Mouse (Mus musculus) heart, postnatal 0 days (tissue): ENCODE data around the gene Cinp. TPM values are rescaled to one million over a fixed set of nuclear protein-coding genes. Genes with fewer than 3 reads are reported as not detected.

ENCODE experiments used
- ATAC-seq: fragments of 200-750 bp; cut with Nextera tagmentation; 2 replicates; pipeline ENCODE4 v1.8.0; 2017; ENCODE audit warnings: low read depth, moderate number of reproducible peaks, moderate library complexity; ENCODE audit not compliant: insufficient read depth
- DNase-seq: peaks from one replicate; pipeline ENCODE4 v3.0.0-alpha.2; 2016; ENCODE audit warnings: low spot score
- H3K27ac ChIP-seq: fragments of 300-500 bp; sonication (generic); 2 replicates; pipeline ENCODE4 v1.5.1; 2014; ENCODE audit warnings: low read depth, mild to moderate bottlenecking
- H3K27me3 ChIP-seq: fragments of 300-500 bp; sonication (generic); 2 replicates; pipeline ENCODE4 v1.6.1; 2014; ENCODE audit warnings: low read length, mixed read lengths; ENCODE audit not compliant: control insufficient read depth, insufficient read depth
- H3K36me3 ChIP-seq: fragments of 300-500 bp; sonication (generic); replicated peaks from 2 replicates; pipeline ENCODE4 v1.6.1; 2014; ENCODE audit warnings: low read length, mixed read lengths; ENCODE audit not compliant: control insufficient read depth, insufficient read depth
- H3K4me1 ChIP-seq: fragments of 300-500 bp; sonication (generic); 2 replicates; pipeline ENCODE4 v1.6.1; 2014; ENCODE audit warnings: antibody characterized with exemption; ENCODE audit not compliant: control insufficient read depth, insufficient read depth
- H3K4me2 ChIP-seq: fragments of 300-500 bp; sonication (generic); 2 replicates; pipeline ENCODE4 v1.6.1; 2014; ENCODE audit warnings: low read depth, mild to moderate bottlenecking, low read length, moderate library complexity
- H3K4me3 ChIP-seq: fragments of 300-500 bp; sonication (generic); 2 replicates; pipeline ENCODE4 v1.5.1; 2014; ENCODE audit warnings: low read depth, low read length
- H3K9ac ChIP-seq: fragments of 300-500 bp; sonication (generic); replicated peaks from 2 replicates; pipeline ENCODE4 v1.6.1; 2014; ENCODE audit warnings: low read depth, low read length, mixed read lengths
- H3K9me3 ChIP-seq: fragments of 300-500 bp; sonication (generic); replicated peaks from 2 replicates; pipeline ENCODE4 v1.6.1; 2016; ENCODE audit warnings: low read length; ENCODE audit not compliant: control insufficient read depth
- CTCF ChIP-seq: IDR thresholded peaks from 2 replicates; pipeline ENCODE4 v1.5.1; 2016; ENCODE audit warnings: antibody characterized with exemption, control low read depth, low read depth
- EP300 ChIP-seq: IDR thresholded peaks from 2 replicates; pipeline ENCODE4 v1.6.1; 2016; ENCODE audit warnings: antibody characterized with exemption, low read depth
- WGBS: fragments of 180-500 bp; shearing (Covaris S2); extraction: QIAGEN DNeasy Blood & Tissue Kit; methylation state at CpG from one replicate; pipeline ENCODE4 v1.1.7; 2014; 5-methylcytosine and 5-hydroxymethylcytosine counted together
- polyA plus RNA-seq: library from polyadenylated mRNA; unstranded; fragments of >200 nt; fragmentation: Nextera tagmentation; extraction: Ambion mirVana; gene quantifications from 2 replicates; pipeline ENCODE4 v1.2.1, GENCODE M21; 2015
- total RNA-seq: library from RNA; depleted of rRNA; stranded (reverse); fragments of >200 nt; gene quantifications from 2 replicates; pipeline ENCODE4 v1.2.3, GENCODE M21; 2014; ENCODE audit warnings: low replicate concordance

The Cinp gene
- total and polyA plus RNA-seq, 2 experiments from 2014 or later = 47.8 to 91.0 TPM

GRCm38 (mm10) chr12:110837850-110838249 is 51.1 kb downstream of the Cinp start:
- H3K27me3 ChIP-seq = no peaks in the 10 kb centered on the region
- 87% methylated on average over 8 of the region's 8 CpGs for WGBS
- H3K4me3 ChIP-seq = no peak overlapping the region
- no peak overlapping the region for H3K9ac ChIP-seq
- ATAC-seq (no peak), DNase-seq (no peak)
- no peaks in the 10 kb centered on the region for H3K9me3 ChIP-seq
- TF ChIP-seq EP300 = no peak
- no peak for TF ChIP-seq CTCF
- H3K4me1 ChIP-seq = peaks cover 6% of the 10 kb centered on the region; the same call in 1 of the 2 replicates
- peak overlapping the region; percentile 30; the same call in 1 of the 2 replicates for H3K27ac ChIP-seq
- H3K4me2 ChIP-seq = no peak overlapping the region
- no peaks in the 10 kb centered on the region for H3K36me3 ChIP-seq

GRCm38 (mm10) chr12:110837192-110837841 is 51.6 kb downstream of the Cinp start:
- Histone ChIP-seq H3K27ac (peak overlapping the region; percentile 74), H3K4me2 (no peak overlapping the region), H3K4me1 (peaks cover 6% of the 10 kb centered on the region; the same call in 1 of the 2 replicates), H3K9ac (peak overlapping the region; percentile 43; the same call in 1 of the 2 replicates), H3K27me3 (no peaks in the 10 kb centered on the region), H3K4me3 (no peak overlapping the region), H3K9me3 (no peaks in the 10 kb centered on the region), H3K36me3 (no peaks in the 10 kb centered on the region)
- 41% methylated on average over 5 of the region's 5 CpGs for WGBS
- ATAC-seq (no peak), DNase-seq (no peak)
- no peak for TF ChIP-seq CTCF
- no peak for TF ChIP-seq EP300

GRCm38 (mm10) chr12:110836729-110837128 is 52.2 kb downstream of the Cinp start:
- H3K27me3 ChIP-seq = no peaks in the 10 kb centered on the region
- no peaks in the 10 kb centered on the region for H3K36me3 ChIP-seq
- DNase-seq (no peak), ATAC-seq (no peak)
- peaks cover 6% of the 10 kb centered on the region; the same call in 1 of the 2 replicates for H3K4me1 ChIP-seq
- 54% methylated on average over 6 of the region's 6 CpGs for WGBS
- H3K9ac ChIP-seq = peak overlapping the region; percentile 43; the same call in 1 of the 2 replicates
- no peak overlapping the region for H3K4me2 ChIP-seq
- peak overlapping the region; percentile 74 for H3K27ac ChIP-seq
- no peak for TF ChIP-seq CTCF
- H3K4me3 ChIP-seq = no peak overlapping the region
- no peaks in the 10 kb centered on the region for H3K9me3 ChIP-seq

GRCm38 (mm10) chr12:110835182-110835581 is 53.8 kb downstream of the Cinp start:
- WGBS = 98% methylated on average over 3 of the region's 3 CpGs
- H3K4me1 ChIP-seq = peaks cover 6% of the 10 kb centered on the region; the same call in 1 of the 2 replicates
- no peak overlapping the region for H3K9ac ChIP-seq
- no peaks in the 10 kb centered on the region for H3K9me3 ChIP-seq
- H3K27ac ChIP-seq = no peak overlapping the region
- ATAC-seq (no peak), DNase-seq (no peak)
- H3K4me2 ChIP-seq = no peak overlapping the region
- no peak overlapping the region for H3K4me3 ChIP-seq
- no peak for TF ChIP-seq CTCF
- TF ChIP-seq EP300 = no peak
- no peaks in the 10 kb centered on the region for H3K36me3 ChIP-seq
- H3K27me3 ChIP-seq = no peaks in the 10 kb centered on the region

GRCm38 (mm10) chr12:110830293-110831024 is 58.5 kb downstream of the Cinp start:
- no peaks in the 10 kb centered on the region for H3K36me3 ChIP-seq
- H3K4me3 ChIP-seq = no peak overlapping the region
- H3K9ac ChIP-seq = no peak overlapping the region
- H3K27ac ChIP-seq = no peak overlapping the region
- WGBS = 84% methylated on average over 9 of the region's 11 CpGs
- ATAC-seq (no peak), DNase-seq (no peak)
- H3K27me3 ChIP-seq = no peaks in the 10 kb centered on the region
- H3K4me1 ChIP-seq = no peaks in the 10 kb centered on the region
- H3K4me2 ChIP-seq = no peak overlapping the region
- no peaks in the 10 kb centered on the region for H3K9me3 ChIP-seq
- no peak for TF ChIP-seq EP300
- no peak for TF ChIP-seq CTCF
